Mouse (Mus musculus): ENCODE measurements around the gene Mrpl10. TPM values are rescaled to one million over a fixed set of nuclear protein-coding genes. Genes with fewer than 3 reads are reported as not detected.

Gene Mrpl10
- polyA plus RNA-seq, 1 experiment from 2014 or later, result 56.3 TPM

DNA sequence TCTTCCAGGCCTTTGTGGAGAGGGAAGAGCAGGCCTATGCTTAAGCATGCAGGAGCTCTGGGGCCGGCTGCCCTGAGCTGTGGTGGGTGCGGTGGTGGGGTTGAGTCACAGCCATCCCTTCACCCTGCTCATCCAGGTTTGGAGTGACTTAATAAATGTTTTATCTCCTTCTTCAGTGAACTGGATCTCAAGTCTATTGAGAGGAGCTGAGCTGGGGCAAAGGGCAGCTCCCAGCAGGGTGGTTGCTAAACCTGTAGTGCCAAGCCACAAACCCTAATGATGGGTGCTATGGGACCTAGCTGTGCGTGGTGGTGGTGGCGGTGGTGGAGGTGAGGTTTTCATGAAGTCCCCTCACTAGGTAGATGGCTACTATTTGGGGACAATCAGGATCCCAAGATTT lies 7.6 kb upstream of the Mrpl10 start:
- H3K4me1 ChIP-seq (replicated peaks; ENCODE audit: control insufficient read depth, insufficient read depth), result no peaks in the 10 kb centered on the region
- H3K4me3 ChIP-seq (ENCODE audit: low read depth, low read length), result no peak overlapping the region
- H3K9me3 ChIP-seq (ENCODE audit: control insufficient read depth, low read length), result no peaks in the 10 kb centered on the region
- no peak overlapping the region for H3K9ac ChIP-seq (ENCODE audit: low read length)
- no peak for TF ChIP-seq CTCF (IDR thresholded peaks at IDR 0.05; ENCODE audit: low read depth)
- TF ChIP-seq EP300 (optimal IDR thresholded peaks at IDR 0.05), result no peak
- H3K36me3 ChIP-seq (ENCODE audit: control insufficient read depth, insufficient read depth, low read length), result no peaks in the 10 kb centered on the region
- DNase-seq (ENCODE audit: low spot score) (no peak), ATAC-seq (ENCODE audit: low FRiP score, low TSS enrichment) (no peak)
- 82% methylated on average over 4 of the region's 4 CpGs for WGBS
- no peak overlapping the region for H3K4me2 ChIP-seq (replicated peaks; ENCODE audit: low read depth)
- H3K27me3 ChIP-seq (ENCODE audit: control insufficient read depth, insufficient read depth, low read length), result no peaks in the 10 kb centered on the region
- H3K27ac ChIP-seq (replicated peaks), result no peak overlapping the region

DNA sequence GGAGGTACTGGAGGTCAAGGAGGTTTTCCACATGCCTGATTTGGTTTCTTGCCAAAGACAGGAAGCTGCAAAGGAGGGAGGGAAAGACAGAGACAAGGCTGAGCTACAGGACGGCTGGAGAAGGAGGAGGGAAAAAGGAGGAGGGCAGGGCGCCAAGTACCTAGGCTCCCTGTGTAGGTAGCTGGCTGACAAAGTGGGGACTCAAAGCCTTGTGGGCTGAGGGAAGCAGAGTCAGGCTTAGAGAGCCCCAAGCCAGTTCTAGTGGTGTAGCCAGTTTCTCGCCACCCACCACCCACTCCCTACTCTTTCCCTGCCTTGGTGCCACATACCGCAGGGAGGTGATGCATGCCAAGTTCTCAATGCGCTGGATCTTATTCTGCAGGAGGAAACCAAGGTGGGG lies 5.2 kb upstream of the Mrpl10 start:
- 73% methylated on average over 5 of the region's 5 CpGs for WGBS

DNA sequence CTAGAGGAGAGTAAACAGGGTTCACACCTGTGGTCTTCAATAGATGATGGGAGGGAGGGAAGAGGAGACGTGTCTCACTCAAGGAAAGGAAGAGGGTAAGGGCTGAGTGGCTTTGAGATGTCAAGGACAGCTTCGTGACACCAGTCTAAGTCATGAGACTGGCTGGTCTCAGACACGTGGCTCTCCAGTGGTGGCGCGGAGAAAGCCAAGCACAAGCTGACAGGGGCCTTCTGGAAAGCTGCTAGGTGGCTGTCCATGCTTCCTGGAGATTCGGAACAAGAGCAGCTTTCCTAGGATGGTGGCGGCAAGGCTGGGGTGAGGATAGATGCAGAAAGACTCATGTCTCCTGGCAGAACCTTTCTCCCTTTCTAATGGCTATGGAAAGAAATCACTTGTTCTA lies 2.5 kb upstream of the Mrpl10 start:
- no peak overlapping the region for H3K4me3 ChIP-seq (ENCODE audit: low read depth, low read length)
- no peaks in the 10 kb centered on the region for H3K9me3 ChIP-seq (ENCODE audit: control insufficient read depth, low read length)
- DNase-seq (ENCODE audit: low spot score), result no peak
- no peaks in the 10 kb centered on the region for H3K27me3 ChIP-seq (ENCODE audit: control insufficient read depth, insufficient read depth, low read length)
- H3K36me3 ChIP-seq (ENCODE audit: control insufficient read depth, insufficient read depth, low read length), result no peaks in the 10 kb centered on the region
- no peak for ATAC-seq (ENCODE audit: low FRiP score, low TSS enrichment)
- H3K9ac ChIP-seq (ENCODE audit: low read length), result no peak overlapping the region
- H3K4me2 ChIP-seq (replicated peaks; ENCODE audit: low read depth), result no peak overlapping the region
- TF ChIP-seq EP300 (optimal IDR thresholded peaks at IDR 0.05) (no peak), CTCF (IDR thresholded peaks at IDR 0.05; ENCODE audit: low read depth) (no peak)
- WGBS, result 69% methylated on average over 7 of the region's 7 CpGs
- 0 out of 2 replicates have a peak, but pooled peaks cover 3% of the 10 kb centered on the region for H3K4me1 ChIP-seq (replicated peaks; ENCODE audit: control insufficient read depth, insufficient read depth)
- H3K27ac ChIP-seq (replicated peaks), result no peak overlapping the region

More for the DNA sequence above, 5.2 kb upstream of the Mrpl10 start:
- TF ChIP-seq CTCF (IDR thresholded peaks at IDR 0.05; ENCODE audit: low read depth) (no peak), EP300 (optimal IDR thresholded peaks at IDR 0.05) (no peak)
- no peak overlapping the region for H3K9ac ChIP-seq (ENCODE audit: low read length)
- no peaks in the 10 kb centered on the region for H3K36me3 ChIP-seq (ENCODE audit: control insufficient read depth, insufficient read depth, low read length)
- H3K27me3 ChIP-seq (ENCODE audit: control insufficient read depth, insufficient read depth, low read length), result no peaks in the 10 kb centered on the region
- no peaks in the 10 kb centered on the region for H3K4me1 ChIP-seq (replicated peaks; ENCODE audit: control insufficient read depth, insufficient read depth)
- no peaks in the 10 kb centered on the region for H3K9me3 ChIP-seq (ENCODE audit: control insufficient read depth, low read length)
- H3K27ac ChIP-seq (replicated peaks), result no peak overlapping the region
- H3K4me2 ChIP-seq (replicated peaks; ENCODE audit: low read depth), result no peak overlapping the region
- no peak overlapping the region for H3K4me3 ChIP-seq (ENCODE audit: low read depth, low read length)
- DNase-seq (ENCODE audit: low spot score) (no peak), ATAC-seq (ENCODE audit: low FRiP score, low TSS enrichment) (no peak)

DNA sequence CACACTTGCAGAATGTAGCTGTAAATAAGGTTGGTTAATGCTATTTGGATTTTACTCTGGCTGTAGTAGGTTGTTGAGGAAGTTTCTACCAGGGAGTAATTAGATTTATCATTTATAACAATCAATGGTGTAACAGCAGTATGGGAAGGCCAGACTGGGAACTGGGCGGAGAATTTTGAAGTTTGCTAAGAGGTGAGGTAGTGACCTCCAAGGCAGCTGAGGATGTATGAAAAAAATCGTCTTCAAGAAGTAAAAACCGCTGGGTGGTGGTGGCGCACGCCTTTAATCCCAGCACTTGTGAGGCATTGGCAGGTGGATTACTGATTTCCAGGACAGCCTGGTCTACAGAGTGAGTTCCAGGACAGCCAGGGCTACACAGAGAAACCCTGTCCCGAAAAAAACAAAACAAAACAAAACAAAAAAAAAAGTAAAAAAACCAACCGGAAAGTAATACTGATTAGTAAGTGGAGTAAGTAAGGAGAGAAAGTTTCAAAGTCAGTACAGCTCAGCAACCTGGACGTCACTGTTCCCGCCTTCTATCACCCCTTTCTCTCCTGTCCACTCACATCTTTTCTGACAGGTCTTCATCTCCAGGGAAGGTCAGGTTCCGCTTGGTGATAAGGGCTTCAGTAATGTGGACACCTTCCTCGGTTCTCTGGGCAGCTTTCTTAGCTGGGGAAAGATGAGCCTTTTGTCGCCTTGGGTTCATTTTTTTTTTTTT lies 899 bp upstream of the Mrpl10 start:
- H3K4me3 ChIP-seq (ENCODE audit: low read depth, low read length), result peak overlapping the region; percentile 72
- ATAC-seq (ENCODE audit: low FRiP score, low TSS enrichment), result no peak
- peak overlapping the region; percentile 81 for H3K4me2 ChIP-seq (replicated peaks; ENCODE audit: low read depth)
- DNase-seq (ENCODE audit: low spot score), result no peak
- H3K9ac ChIP-seq (ENCODE audit: low read length), result no peak overlapping the region
- no peaks in the 10 kb centered on the region for H3K27me3 ChIP-seq (ENCODE audit: control insufficient read depth, insufficient read depth, low read length)
- no peaks in the 10 kb centered on the region for H3K36me3 ChIP-seq (ENCODE audit: control insufficient read depth, insufficient read depth, low read length)
- H3K4me1 ChIP-seq (replicated peaks; ENCODE audit: control insufficient read depth, insufficient read depth), result 0 out of 2 replicates have a peak, but pooled peaks cover 3% of the 10 kb centered on the region
- TF ChIP-seq CTCF (IDR thresholded peaks at IDR 0.05; ENCODE audit: low read depth), result no peak
- no peak for TF ChIP-seq EP300 (optimal IDR thresholded peaks at IDR 0.05)
- no peaks in the 10 kb centered on the region for H3K9me3 ChIP-seq (ENCODE audit: control insufficient read depth, low read length)
- WGBS, result 32% methylated on average over 12 of the region's 12 CpGs
- H3K27ac ChIP-seq (replicated peaks), result no peak overlapping the region

DNA sequence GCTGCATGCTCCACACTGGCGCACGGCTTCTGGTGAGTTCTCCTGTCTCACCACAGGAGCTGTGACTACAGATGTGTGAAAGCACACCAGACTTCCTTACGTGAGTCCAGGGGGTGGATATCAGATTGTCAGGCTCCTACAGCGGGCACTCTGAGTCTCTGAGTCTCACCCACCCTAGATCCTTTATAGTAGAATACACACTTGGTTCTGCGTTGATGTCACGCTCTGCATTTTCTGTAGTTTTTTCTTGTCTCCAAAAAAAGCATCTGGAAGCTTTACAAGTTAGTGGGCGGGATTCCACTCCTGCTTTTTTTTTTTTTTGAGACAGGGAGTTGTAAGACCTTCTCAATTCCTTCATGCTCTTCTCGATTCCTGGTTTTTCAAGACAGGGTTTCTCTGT lies 3.5 kb downstream of the Mrpl10 start:
- Histone ChIP-seq H3K36me3 (ENCODE audit: control insufficient read depth, insufficient read depth, low read length) (peaks cover 9% of the 10 kb centered on the region; the same call in 1 of the 2 replicates), H3K4me1 (replicated peaks; ENCODE audit: control insufficient read depth, insufficient read depth) (0 out of 2 replicates have a peak, but pooled peaks cover 3% of the 10 kb centered on the region), H3K4me2 (replicated peaks; ENCODE audit: low read depth) (no peak overlapping the region), H3K4me3 (ENCODE audit: low read depth, low read length) (no peak overlapping the region), H3K9me3 (ENCODE audit: control insufficient read depth, low read length) (no peaks in the 10 kb centered on the region), H3K9ac (ENCODE audit: low read length) (no peak overlapping the region), H3K27ac (replicated peaks) (no peak overlapping the region), H3K27me3 (ENCODE audit: control insufficient read depth, insufficient read depth, low read length) (no peaks in the 10 kb centered on the region)
- DNase-seq (ENCODE audit: low spot score) (no peak), ATAC-seq (ENCODE audit: low FRiP score, low TSS enrichment) (no peak)
- TF ChIP-seq CTCF (IDR thresholded peaks at IDR 0.05; ENCODE audit: low read depth) (no peak), EP300 (optimal IDR thresholded peaks at IDR 0.05) (no peak)
- 91% methylated on average over 8 of the region's 8 CpGs for WGBS

DNA sequence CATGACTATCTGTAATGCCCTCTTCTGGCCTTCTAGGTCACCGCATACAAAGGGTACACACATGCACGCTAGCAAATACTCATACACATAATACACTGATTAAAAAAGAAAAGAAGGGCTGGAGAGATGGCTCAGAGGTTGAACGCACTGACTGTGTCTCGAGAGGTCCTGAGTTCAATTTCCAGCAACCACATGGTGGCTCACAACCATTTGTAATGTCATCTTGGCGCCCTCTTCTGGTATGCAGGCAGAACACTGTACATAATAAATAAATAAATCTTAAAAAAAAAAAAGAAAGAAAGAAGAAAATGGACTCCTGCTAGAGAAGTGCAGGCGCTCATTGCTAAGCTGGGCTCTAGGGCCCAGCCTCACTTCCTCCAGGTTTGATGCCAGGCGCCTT lies 4.5 kb downstream of the Mrpl10 start:
- H3K36me3 ChIP-seq (ENCODE audit: control insufficient read depth, insufficient read depth, low read length), result peaks cover 9% of the 10 kb centered on the region; the same call in 1 of the 2 replicates
- H3K4me2 ChIP-seq (replicated peaks; ENCODE audit: low read depth), result no peak overlapping the region
- DNase-seq (ENCODE audit: low spot score), result no peak
- no peak overlapping the region for H3K4me3 ChIP-seq (ENCODE audit: low read depth, low read length)
- H3K9ac ChIP-seq (ENCODE audit: low read length), result no peak overlapping the region
- 0 out of 2 replicates have a peak, but pooled peaks cover 3% of the 10 kb centered on the region for H3K4me1 ChIP-seq (replicated peaks; ENCODE audit: control insufficient read depth, insufficient read depth)
- H3K9me3 ChIP-seq (ENCODE audit: control insufficient read depth, low read length), result no peaks in the 10 kb centered on the region
- no peaks in the 10 kb centered on the region for H3K27me3 ChIP-seq (ENCODE audit: control insufficient read depth, insufficient read depth, low read length)
- TF ChIP-seq CTCF (IDR thresholded peaks at IDR 0.05; ENCODE audit: low read depth) (peak; percentile 52), EP300 (optimal IDR thresholded peaks at IDR 0.05) (no peak)
- WGBS, result 87% methylated on average over 7 of the region's 7 CpGs
- no peak for ATAC-seq (ENCODE audit: low FRiP score, low TSS enrichment)
- H3K27ac ChIP-seq (replicated peaks), result no peak overlapping the region
